Mouse (Mus musculus) hindbrain, embryonic 11.5 days (tissue): ENCODE data around the gene Ppp2r2c. TPM values are rescaled to one million over a fixed set of nuclear protein-coding genes. Genes with fewer than 3 reads are reported as not detected.
"Not testable (repeated sequence)": the region's sequence is repeated elsewhere in the genome, so short reads cannot be mapped to it uniquely, and the experiment has no call there.

Experiments used
- ATAC-seq: fragments of 200-750 bp; cut with Nextera tagmentation; 2 replicates; pipeline ENCODE4 v1.8.0; 2017; ENCODE audit warnings: mild to moderate bottlenecking, moderate TSS enrichment, moderate library complexity; ENCODE audit not compliant: low FRiP score
- DNase-seq: peaks from one replicate; pipeline ENCODE4 v3.0.0-alpha.2; 2015; ENCODE audit warnings: low spot score
- H3K27ac ChIP-seq: fragments of 300-500 bp; sonication (generic); 2 replicates; pipeline ENCODE4 v1.5.1; 2014; ENCODE audit warnings: mild to moderate bottlenecking, low read depth, low read length
- H3K27me3 ChIP-seq: fragments of 300-500 bp; sonication (generic); 2 replicates; pipeline ENCODE4 v1.6.1; 2014; ENCODE audit warnings: mild to moderate bottlenecking, low read length, moderate library complexity, mixed read lengths; ENCODE audit not compliant: control insufficient read depth, insufficient read depth
- H3K36me3 ChIP-seq: fragments of 300-500 bp; sonication (generic); 2 replicates; pipeline ENCODE4 v1.6.1; 2014; ENCODE audit warnings: mild to moderate bottlenecking, low read length, moderate library complexity, mixed read lengths; ENCODE audit not compliant: control insufficient read depth, insufficient read depth
- H3K4me1 ChIP-seq: fragments of 300-500 bp; sonication (generic); replicated peaks from 2 replicates; pipeline ENCODE4 v1.6.1; 2014; ENCODE audit warnings: low read length, mixed read lengths; ENCODE audit not compliant: control insufficient read depth, insufficient read depth
- H3K4me2 ChIP-seq: fragments of 300-500 bp; sonication (generic); replicated peaks from 2 replicates; pipeline ENCODE4 v1.6.1; 2014; ENCODE audit warnings: mild to moderate bottlenecking, low read depth, low read length
- H3K4me3 ChIP-seq: fragments of 300-500 bp; sonication (generic); 2 replicates; pipeline ENCODE4 v1.5.1; 2014; ENCODE audit warnings: low read depth, low read length
- H3K9ac ChIP-seq: fragments of 300-500 bp; sonication (generic); 2 replicates; pipeline ENCODE4 v1.6.1; 2014; ENCODE audit warnings: low read depth, low read length
- H3K9me3 ChIP-seq: fragments of 300-500 bp; sonication (generic); 2 replicates; pipeline ENCODE4 v1.6.1; 2016; ENCODE audit warnings: low read length; ENCODE audit not compliant: control insufficient read depth
- WGBS: fragments of 180-500 bp; shearing (Covaris S2); extraction: QIAGEN DNeasy Blood & Tissue Kit; methylation state at CpG from one replicate; pipeline ENCODE4 v1.1.7; 2014; 5-methylcytosine and 5-hydroxymethylcytosine counted together
- polyA plus RNA-seq: library from polyadenylated mRNA; unstranded; fragments of >200 nt; fragmentation: Nextera tagmentation; extraction: Ambion mirVana; gene quantifications from 2 replicates; pipeline ENCODE4 v1.2.1, GENCODE M21; 2014

Ppp2r2c gene
- polyA plus RNA-seq, 1 experiment from 2014 or later = 1.9 TPM

GRCm38 (mm10) chr5:36938021-36938420, 69.7 kb downstream of the Ppp2r2c start:
- no peak overlapping the region for H3K4me2 ChIP-seq
- H3K4me1 ChIP-seq = no peaks in the 10 kb centered on the region
- no peaks in the 10 kb centered on the region for H3K36me3 ChIP-seq
- WGBS = 94% methylated on average over 5 of the region's 5 CpGs
- H3K9me3 ChIP-seq = no peaks in the 10 kb centered on the region
- DNase-seq = no peak
- no peaks in the 10 kb centered on the region for H3K27me3 ChIP-seq
- H3K9ac ChIP-seq = no peak overlapping the region
- H3K27ac ChIP-seq = no peak overlapping the region
- ATAC-seq = no peak
- H3K4me3 ChIP-seq = no peak overlapping the region

GRCm38 (mm10) chr5:36938991-36939390, 70.7 kb downstream of the Ppp2r2c start:
- H3K27ac ChIP-seq, H3K36me3 ChIP-seq, H3K9me3 ChIP-seq, DNase-seq, H3K9ac ChIP-seq, H3K4me3 ChIP-seq, H3K4me1 ChIP-seq, H3K4me2 ChIP-seq, ATAC-seq, H3K27me3 ChIP-seq: not testable (repeated sequence)
- WGBS = 83% methylated on average over 2 of the region's 2 CpGs

GRCm38 (mm10) chr5:36942446-36942845, 74.1 kb downstream of the Ppp2r2c start:
- Histone ChIP-seq H3K4me1 (no peaks in the 10 kb centered on the region), H3K4me3 (no peak overlapping the region), H3K4me2 (no peak overlapping the region), H3K9ac (no peak overlapping the region), H3K9me3 (no peaks in the 10 kb centered on the region), H3K27me3 (no peaks in the 10 kb centered on the region), H3K36me3 (no peaks in the 10 kb centered on the region), H3K27ac (no peak overlapping the region)
- ATAC-seq (no peak), DNase-seq (no peak)
- WGBS = 88% methylated on average over 2 of the region's 2 CpGs

- H3K27me3 ChIP-seq = no peaks in the 10 kb centered on the region
Measured at GRCm38 (mm10) chr5:36944552-36944951, 76.2 kb downstream of the Ppp2r2c start.

GRCm38 (mm10) chr5:36945102-36945701, 76.9 kb downstream of the Ppp2r2c start:
- Histone ChIP-seq H3K36me3 (no peaks in the 10 kb centered on the region), H3K4me3 (no peak overlapping the region), H3K4me2 (no peak overlapping the region), H3K27ac (no peak overlapping the region), H3K4me1 (no peaks in the 10 kb centered on the region), H3K9ac (no peak overlapping the region), H3K27me3 (no peaks in the 10 kb centered on the region), H3K9me3 (no peaks in the 10 kb centered on the region)
- WGBS = 50% methylated on average over 8 of the region's 8 CpGs
- ATAC-seq (peak; percentile 44; the same call in 1 of the 2 replicates), DNase-seq (peak; percentile 17)

More at GRCm38 (mm10) chr5:36944552-36944951, 76.2 kb downstream of the Ppp2r2c start:
- no peaks in the 10 kb centered on the region for H3K4me1 ChIP-seq
- no peaks in the 10 kb centered on the region for H3K36me3 ChIP-seq
- H3K4me2 ChIP-seq = no peak overlapping the region
- no peak overlapping the region for H3K4me3 ChIP-seq
- H3K27ac ChIP-seq = no peak overlapping the region
- no peaks in the 10 kb centered on the region for H3K9me3 ChIP-seq
- WGBS = 74% methylated on average over 5 of the region's 5 CpGs
- no peak overlapping the region for H3K9ac ChIP-seq
- no peak for DNase-seq
- no peak for ATAC-seq

- Histone ChIP-seq H3K4me3 (no peak overlapping the region), H3K27ac (no peak overlapping the region), H3K9me3 (no peaks in the 10 kb centered on the region), H3K4me1 (no peaks in the 10 kb centered on the region), H3K27me3 (no peaks in the 10 kb centered on the region), H3K4me2 (no peak overlapping the region), H3K36me3 (no peaks in the 10 kb centered on the region), H3K9ac (no peak overlapping the region)
- DNase-seq (no peak), ATAC-seq (no peak)
- WGBS = 84% methylated on average over 2 of the region's 2 CpGs
Measured at GRCm38 (mm10) chr5:36945713-36946112, 77.4 kb downstream of the Ppp2r2c start.

GRCm38 (mm10) chr5:36946445-36946844, 78.1 kb downstream of the Ppp2r2c start:
- no peak for ATAC-seq
- peak; percentile 81 for DNase-seq
- H3K27ac ChIP-seq = no peak overlapping the region
- no peaks in the 10 kb centered on the region for H3K36me3 ChIP-seq
- H3K4me3 ChIP-seq = no peak overlapping the region
- no peak overlapping the region for H3K4me2 ChIP-seq
- no peaks in the 10 kb centered on the region for H3K4me1 ChIP-seq
- H3K9ac ChIP-seq = no peak overlapping the region
- no peaks in the 10 kb centered on the region for H3K27me3 ChIP-seq
- 12% methylated on average over 5 of the region's 5 CpGs for WGBS
- H3K9me3 ChIP-seq = no peaks in the 10 kb centered on the region

- Histone ChIP-seq H3K9me3 (no peaks in the 10 kb centered on the region), H3K4me1 (no peaks in the 10 kb centered on the region), H3K27ac (no peak overlapping the region), H3K27me3 (no peaks in the 10 kb centered on the region), H3K36me3 (no peaks in the 10 kb centered on the region), H3K9ac (no peak overlapping the region), H3K4me3 (no peak overlapping the region), H3K4me2 (no peak overlapping the region)
- no peak for ATAC-seq
- 14% methylated on average over 3 of the region's 3 CpGs for WGBS
- peak; percentile 88 for DNase-seq
Measured at GRCm38 (mm10) chr5:36948831-36949230, 80.5 kb downstream of the Ppp2r2c start.

- Histone ChIP-seq H3K4me2 (no peak overlapping the region), H3K36me3 (no peaks in the 10 kb centered on the region), H3K4me1 (no peaks in the 10 kb centered on the region), H3K27me3 (no peaks in the 10 kb centered on the region), H3K9ac (no peak overlapping the region), H3K9me3 (no peaks in the 10 kb centered on the region), H3K27ac (no peak overlapping the region), H3K4me3 (no peak overlapping the region)
- ATAC-seq (no peak), DNase-seq (no peak)
- whole genome bisulfite sequencing = 53% methylated on average over 2 of the region's 2 CpGs
Measured at GRCm38 (mm10) chr5:36950871-36951270, 82.6 kb downstream of the Ppp2r2c start.
